Mouse (Mus musculus): ENCODE results near the gene Man1b1.
A peak's percentile ranks its signal among the peaks of the same experiment; 100 is the strongest.

Man1b1 gene

DNA sequence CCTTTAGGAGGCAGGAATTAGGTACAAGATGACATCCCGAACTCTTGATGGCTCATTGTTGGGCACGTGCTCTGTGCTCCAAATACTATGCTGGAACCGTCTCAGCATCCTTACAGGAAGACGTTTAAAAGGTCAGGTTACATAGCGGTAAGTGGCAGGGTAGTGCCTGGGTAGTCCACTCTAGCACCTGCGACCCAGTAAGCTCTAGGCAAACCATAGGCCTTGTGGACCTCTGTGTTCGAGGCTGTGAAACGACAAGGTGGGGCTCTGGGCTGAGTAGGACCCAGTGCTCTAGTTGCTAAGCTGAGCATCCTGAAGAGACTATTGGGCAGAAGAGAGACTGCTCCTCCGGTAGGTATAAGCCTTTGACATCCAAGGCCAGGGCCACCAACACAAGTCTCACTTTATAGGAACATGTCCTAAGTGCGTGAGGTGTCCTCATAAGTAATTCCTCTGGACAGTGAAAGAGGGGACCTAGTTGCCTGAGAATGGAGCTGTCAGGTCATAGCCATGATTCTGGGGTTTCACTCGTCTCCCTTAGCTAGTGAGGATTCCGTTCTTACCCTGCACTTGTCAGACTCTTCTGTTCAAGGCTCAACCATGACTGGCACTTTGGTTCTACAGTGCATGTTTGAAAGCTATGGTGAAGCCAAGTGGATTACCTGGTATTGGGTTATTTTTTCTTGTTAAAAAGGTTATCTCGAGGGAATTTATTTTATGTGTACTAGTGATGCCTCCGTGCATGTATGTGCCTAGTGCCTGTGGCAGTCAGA lies 26.4 kb upstream of the Man1b1 start:
- DNase-seq (ENCODE audit: low read depth, low spot score) = no peak

GRCm38 (mm10) chr2:25310180-25310579 lies 22.0 kb upstream of the Man1b1 start:
- no peak for DNase-seq (ENCODE audit: low read depth, low spot score)

GRCm38 (mm10) chr2:25310969-25311368 lies 21.2 kb upstream of the Man1b1 start:
- no peak for DNase-seq (ENCODE audit: low read depth, low spot score)

- DNase-seq (ENCODE audit: low read depth, low spot score) = no peak
Measured at GRCm38 (mm10) chr2:25311491-25311891, 20.6 kb upstream of the Man1b1 start.

- no peak for DNase-seq (ENCODE audit: low read depth, low spot score)
Measured at GRCm38 (mm10) chr2:25318119-25318966, 13.8 kb upstream of the Man1b1 start.

GRCm38 (mm10) chr2:25318971-25319773 lies 13.0 kb upstream of the Man1b1 start, which contains the start of gene Grin1:
Gene Grin1, minus strand, starts transcription at chr2:25319187.
- DNase-seq (ENCODE audit: low read depth, low spot score) = peak; percentile 61

DNA sequence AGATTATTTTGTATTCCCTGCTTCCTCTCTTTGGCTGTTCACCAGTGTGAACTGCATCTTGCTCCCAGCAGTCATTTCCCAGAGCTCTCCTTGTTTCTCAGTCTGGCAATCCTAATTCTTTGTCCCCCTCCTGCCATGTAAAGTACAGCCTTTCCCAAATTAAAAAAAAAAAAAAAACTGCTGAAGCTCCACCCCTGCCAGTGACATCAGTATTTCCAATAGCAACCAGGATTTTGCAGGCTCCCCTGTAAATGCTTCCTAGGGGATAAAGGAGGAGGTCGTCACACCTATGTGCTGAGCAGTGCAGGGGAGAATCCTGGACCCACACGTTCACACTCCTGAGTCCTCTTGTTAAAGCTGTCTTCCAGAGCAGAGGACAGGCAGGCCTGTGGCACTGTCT lies 12.1 kb upstream of the Man1b1 start:
- no peak for DNase-seq (ENCODE audit: low read depth, low spot score)

DNA sequence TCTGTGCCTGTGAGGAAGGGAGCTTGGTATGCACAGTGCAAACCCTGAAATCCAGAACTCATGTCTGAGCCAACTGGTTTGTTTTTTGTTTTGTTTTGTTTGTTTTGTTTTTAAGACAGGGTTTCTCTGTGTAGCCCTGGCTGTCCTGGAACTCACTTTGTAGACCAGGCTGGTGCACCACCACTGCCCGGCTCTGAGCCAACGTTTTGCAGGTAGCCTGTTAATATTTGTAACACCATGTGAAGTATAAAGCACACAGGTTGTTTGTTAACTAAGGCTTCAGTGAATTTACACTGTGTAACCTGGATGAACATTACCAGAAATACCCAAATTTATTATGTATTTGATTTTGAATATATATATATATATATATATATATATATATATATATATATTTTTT lies 6.1 kb upstream of the Man1b1 start:
- no peak for DNase-seq (ENCODE audit: low read depth, low spot score)

DNA sequence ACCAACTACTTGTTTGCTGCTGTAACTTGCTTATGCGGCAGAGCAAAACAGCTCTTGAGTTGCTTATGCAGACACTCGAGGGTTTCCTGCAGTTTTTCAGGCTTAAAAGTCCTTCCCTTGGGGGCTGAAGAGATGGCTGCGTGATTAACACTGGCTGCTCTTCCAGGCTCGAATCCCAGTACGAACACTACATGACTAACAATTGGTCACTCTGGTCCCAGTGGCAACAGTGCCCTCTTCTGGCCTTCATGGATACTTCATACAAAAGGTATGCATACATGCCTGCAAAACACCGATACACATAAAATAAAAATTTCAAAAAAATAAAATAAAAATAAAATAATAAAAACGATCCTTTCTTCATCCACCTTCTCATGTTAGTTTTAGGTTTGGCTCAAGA lies 3.7 kb upstream of the Man1b1 start:
- DNase-seq (ENCODE audit: low read depth, low spot score) = peak; percentile 23

GRCm38 (mm10) chr2:25331470-25331869 lies 668 bp upstream of the Man1b1 start:
- DNase-seq (ENCODE audit: low read depth, low spot score) = no peak

GRCm38 (mm10) chr2:25333569-25333968 lies 1.4 kb downstream of the Man1b1 start:
- DNase-seq (ENCODE audit: low read depth, low spot score) = no peak

GRCm38 (mm10) chr2:25338303-25338702 lies 6.2 kb downstream of the Man1b1 start:
- no peak for DNase-seq (ENCODE audit: low read depth, low spot score)

DNA sequence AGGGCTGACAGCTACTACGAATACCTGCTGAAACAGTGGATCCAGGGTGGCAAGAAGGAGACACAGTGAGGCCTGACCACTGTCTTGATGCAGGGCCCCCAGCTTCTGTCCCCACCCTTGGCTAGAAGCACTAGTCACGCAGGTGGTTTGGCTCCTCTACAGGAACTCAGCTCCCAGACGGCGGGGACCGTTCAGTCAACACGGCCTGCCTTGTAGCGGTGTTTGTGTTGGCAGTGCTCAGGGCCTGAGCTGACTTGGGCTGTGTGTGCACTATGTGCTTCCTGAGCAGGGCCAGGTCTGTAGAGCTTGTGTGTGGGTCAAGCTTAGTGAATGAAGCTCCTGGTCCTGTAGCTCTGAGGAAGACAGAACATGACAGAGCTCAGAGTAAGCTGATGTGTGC lies 16.0 kb downstream of the Man1b1 start:
- DNase-seq (ENCODE audit: low read depth, low spot score) = no peak

DNA sequence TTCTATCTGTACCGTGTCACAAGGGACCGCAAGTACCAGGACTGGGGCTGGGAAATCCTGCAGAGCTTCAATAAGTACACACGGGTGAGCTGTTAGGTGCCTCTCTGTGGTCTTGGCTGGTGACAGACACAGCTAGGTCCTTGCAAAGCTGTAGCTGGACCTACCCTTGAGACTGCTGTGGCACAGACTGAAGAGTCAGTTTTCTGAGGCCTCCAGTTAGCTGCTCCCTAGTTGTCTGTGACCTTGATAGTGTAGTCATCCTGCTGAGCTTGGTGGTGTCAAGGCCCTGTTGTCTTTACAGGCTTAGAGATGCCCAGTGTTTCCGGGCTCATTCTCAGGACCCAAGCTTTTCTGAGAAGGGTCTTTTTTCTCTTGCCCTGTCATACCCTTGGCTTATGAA lies 17.4 kb downstream of the Man1b1 start:
- no peak for DNase-seq (ENCODE audit: low read depth, low spot score)

- DNase-seq (ENCODE audit: low read depth, low spot score) = no peak
Measured at GRCm38 (mm10) chr2:25350701-25351100, 18.6 kb downstream of the Man1b1 start.

DNA sequence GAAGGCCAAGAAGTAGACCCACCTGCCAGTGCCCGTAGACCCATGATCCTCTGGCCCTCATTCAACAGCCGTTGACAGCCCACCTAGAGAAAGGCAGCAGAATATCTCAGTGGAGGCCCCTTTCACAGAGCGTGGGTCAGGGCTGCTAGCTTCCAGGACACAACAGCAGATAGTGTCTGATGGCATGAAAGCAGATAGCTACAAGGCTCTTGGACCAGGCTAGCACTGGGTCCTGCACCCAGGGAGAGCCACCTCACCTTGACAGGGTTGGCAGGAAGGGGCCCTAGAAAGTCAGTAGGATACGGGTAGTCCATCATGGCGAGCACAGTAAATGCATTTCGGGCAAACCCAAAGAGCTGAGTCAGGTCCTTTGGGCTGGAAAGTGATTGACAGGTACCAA lies 22.1 kb downstream of the Man1b1 start:
- no peak for DNase-seq (ENCODE audit: low read depth, low spot score)

GRCm38 (mm10) chr2:25355419-25356066 lies 23.4 kb downstream of the Man1b1 start:
- no peak for DNase-seq (ENCODE audit: low read depth, low spot score)

- DNase-seq (ENCODE audit: low read depth, low spot score) = peak; percentile 81
Measured at GRCm38 (mm10) chr2:25356208-25357079, 24.3 kb downstream of the Man1b1 start, which contains the start of gene Dpp7. Gene Dpp7, minus strand, starts transcription at chr2:25356359.

DNA sequence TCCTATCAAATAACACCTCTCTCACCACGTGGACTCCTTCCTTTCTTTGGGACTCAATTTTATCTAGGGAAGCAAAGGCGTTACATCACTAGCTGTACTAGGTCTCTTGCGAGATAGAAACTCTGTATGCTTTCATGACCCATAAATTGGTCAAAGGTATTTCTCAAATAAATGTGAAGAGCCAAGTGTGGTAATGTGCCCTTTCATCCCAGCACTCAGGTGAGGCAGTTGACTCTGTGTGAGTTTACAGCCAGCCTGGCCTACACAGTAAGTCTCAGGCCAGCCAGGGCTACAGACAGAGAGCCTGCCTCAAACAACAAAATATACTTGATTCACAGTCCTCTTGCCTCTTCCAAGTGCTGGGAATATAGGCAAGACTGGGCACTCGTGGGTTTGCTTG lies 27.7 kb downstream of the Man1b1 start:
- DNase-seq (ENCODE audit: low read depth, low spot score) = no peak

DNA sequence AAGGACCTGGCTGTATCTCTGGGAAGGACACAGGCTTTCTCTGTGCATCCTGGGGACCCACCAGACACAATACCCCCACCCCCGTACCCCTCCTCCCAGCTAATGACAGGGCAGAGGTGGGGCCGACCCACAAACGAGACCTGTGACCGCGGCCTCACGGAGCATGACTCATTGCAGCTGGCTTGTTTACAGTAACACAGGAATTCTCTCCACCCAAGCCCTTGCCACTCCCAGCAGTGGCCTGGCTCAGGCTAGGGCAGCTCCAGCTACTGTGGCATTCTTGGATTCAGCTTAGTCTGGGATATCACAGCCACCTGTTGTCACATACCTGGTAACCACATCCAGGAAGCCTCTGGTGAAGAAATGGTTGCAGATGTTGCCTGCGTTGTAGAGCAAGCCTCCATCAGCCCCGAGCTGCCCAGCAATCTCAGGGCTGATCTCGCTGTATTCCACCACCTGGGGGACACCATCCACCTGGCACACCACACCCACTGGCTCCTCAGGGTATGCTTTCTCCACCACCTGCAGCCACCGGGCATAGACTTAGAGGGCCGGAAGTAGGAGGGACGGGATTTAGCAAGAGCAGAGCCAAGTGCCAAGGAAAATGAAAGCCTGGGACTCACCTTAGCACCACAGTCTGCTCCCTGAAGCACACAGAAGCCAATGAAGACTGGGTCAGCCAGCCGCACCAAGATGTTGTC lies 31.5 kb downstream of the Man1b1 start:
- no peak for DNase-seq (ENCODE audit: low read depth, low spot score)

All from embryo, embryonic 11.5 days (tissue).